Mouse (Mus musculus): ENCODE measurements at regions not wholly inside any gene's neighbourhood (a gene's known extent, or its start where the extent isn't known, plus 50 kb on each side); places are given as distances from the start of the nearest gene placed in this dataset.

DNA sequence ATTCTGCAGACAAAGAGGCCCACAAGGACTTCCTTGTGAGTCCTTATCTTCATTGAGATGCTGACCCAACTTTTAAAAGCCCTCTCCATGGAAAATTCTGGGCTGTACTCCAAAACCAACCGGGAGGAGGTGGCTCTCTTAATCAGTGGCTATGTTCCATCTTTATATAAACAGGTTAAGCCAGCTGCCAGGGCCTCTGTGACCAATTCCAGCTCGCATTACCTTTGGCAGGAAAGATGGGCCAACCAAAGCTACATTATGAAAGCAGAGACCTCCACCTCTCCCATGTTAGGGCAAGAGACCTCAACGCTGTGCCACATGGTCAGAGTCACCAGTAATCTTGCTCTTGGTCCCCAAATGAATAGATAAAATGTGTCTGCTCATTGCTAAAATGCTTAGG is 192.0 kb upstream of the Cited2 start:
- DNase-seq: no peak

DNA sequence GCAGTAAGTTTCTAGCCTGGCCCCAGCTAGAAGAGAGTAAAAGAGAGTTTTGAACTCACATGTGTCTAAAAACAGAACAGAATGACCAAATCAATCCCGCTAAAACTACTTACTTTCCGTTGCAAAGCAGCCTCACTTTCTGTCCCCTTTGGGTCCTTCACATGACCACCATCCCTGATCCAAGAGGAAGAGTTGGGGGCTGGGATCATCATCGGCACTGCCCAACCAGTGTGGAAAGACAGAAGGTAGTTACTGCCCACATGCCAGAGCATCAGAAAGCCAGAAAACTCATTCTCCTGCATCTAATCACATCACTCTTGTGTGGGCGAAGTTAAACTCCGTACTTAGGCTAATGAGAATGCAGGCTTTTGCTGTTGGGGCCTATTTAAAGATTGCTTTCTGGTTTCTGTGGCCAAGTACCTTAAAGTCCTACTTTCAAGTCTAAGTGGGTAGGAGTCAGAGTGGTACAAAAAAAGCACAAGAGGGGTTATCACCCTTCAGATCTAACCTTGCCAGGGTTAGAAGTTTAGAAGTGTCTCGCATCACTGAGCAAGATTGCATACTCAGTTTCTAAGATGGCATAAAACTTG is 184.0 kb upstream of the Cited2 start:
- no peak for DNase-seq

DNA sequence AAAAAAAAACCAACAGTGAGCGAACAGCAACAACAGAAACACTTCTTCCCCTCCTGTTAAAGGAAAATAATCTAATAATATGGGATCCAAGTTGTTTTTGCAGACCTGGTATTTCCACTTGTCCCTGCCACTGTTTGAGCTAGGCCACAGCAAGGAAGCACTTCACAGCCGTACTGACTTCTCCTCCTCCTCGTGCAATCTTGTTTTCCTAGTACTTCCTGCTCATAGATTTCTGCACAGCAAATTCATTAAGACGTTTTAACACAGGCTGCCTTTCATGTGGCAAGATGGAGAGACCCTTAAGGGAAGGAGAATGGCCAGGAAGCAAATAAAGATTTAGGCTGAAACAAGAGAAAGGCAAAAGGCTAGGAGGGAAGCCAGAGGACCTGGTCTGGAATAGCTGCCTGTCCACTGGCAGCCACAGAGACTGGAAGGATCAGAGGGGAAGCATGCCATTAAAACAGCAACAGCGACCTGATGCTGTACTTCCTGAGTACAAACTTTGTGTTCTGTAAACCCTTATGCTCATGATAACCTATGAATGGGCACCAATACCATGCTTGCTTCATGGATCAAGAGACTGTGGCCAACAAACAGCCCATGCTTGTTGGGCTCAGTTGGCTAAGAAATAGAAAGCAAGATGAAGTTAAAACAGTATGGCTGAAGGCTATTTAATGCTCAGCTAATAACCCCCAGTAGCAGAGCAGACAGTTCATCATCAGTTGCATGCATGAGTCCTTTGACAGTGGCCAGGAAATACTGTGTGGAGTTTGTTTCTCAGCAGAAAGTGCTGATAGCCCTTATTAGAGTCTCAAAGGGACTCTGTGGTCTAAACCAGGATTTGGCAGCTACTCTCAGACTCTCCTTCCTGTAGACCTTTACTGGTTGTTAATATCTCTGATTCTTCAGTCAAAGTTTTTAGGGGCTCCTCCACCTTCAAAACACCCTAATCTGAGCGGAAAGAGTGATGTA is 182.3 kb upstream of the Cited2 start:
- no peak for DNase-seq

DNA sequence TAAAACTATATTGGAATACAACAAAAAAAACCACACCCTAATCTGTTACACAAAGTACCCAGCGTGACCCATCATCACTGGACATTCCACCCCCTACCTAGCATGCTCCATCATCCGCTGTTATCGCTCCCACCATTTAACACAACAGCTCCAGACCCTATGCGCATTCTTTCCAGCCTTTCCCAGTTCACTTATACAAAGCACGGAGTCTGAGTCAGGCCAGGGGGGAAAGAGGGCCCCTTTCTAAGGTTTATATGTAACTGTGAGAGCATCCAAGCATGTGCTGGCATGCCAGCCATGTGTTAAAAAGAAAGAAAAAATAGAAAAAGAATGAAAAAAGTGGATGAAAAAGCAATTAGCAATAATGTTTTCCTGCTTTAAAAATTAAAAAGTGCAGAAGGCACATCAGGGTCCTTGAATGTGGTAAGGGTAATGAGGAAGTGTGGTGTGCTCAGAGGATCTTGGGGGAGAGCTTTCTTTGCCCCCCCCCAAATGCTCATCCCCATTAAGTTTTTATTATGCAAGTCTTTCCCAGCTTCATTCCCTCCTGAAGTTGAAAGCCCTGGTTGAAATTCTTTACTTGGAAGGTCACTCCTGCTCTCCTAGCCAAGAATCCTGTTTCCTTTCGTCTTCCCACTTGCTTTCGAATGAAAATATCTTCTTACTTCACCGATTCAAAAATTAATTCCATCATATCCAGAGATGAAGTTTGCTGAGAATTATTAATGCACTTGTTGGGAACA is 180.7 kb upstream of the Cited2 start:
- no peak for DNase-seq

DNA sequence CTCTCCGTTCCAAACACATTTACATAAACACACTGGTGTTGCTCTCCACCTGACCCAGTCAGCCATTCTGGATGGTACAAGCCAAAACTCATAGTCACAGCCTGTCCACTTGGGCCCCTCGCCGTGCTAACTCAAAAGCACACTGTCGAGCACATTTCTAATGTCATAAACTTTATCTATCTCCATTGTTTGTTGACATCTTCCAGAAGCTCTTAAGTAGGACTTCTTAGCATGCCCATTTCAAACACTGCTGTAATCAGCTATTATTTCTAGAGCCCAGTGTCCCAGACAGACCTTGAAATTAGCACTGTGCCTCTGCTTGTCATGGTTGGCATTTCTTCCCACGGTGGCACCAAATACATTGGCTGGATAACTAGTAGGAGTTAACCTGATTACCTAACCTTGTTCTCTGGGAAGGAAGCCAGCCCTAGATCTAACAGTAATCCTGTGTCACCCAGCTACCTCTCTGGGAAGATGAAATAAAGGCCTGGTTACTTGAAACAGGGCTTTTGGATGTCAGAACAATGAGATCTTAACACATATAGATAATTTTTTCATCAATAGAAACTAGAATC is 180.1 kb upstream of the Cited2 start:
- no peak for DNase-seq

DNA sequence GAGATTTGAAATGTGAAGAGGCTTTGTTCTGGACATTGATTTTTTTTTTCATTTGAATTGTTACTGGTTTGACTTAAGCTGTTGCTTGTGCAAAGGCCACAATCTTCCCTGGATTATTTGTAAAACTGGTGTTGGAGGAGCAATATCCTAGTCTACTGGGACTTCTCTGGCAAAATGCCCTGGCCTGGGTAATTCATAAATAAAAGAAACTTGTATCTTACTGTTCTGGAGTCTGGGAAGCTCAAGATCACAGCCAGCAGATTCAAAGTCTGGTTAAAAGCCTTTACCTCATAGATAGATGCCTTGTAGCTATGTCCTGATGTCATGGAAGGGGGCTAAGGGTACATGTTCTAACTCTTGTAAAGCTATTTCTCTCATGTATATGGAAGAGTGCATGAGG is 177.7 kb upstream of the Cited2 start:
- DNase-seq: no peak

DNA sequence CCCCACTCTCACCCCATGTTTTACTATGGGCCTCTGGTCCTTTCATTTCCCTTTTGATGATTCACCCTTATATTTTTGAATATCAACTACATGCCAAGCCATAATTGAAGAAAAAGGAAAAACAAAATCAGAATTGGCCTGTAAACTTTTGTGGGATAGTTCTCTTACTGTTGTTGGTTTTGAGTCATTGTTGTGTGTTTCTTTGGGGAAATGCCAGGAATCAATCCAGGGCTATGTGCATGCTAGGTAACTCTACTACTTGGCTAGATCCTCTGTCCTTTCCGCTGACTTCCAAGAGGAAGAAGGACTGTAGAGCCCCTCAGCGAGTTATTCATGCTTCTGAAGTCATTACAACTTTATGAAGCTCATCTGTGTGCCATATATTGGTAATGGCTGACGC is 175.0 kb upstream of the Cited2 start:
- no peak for DNase-seq

DNA sequence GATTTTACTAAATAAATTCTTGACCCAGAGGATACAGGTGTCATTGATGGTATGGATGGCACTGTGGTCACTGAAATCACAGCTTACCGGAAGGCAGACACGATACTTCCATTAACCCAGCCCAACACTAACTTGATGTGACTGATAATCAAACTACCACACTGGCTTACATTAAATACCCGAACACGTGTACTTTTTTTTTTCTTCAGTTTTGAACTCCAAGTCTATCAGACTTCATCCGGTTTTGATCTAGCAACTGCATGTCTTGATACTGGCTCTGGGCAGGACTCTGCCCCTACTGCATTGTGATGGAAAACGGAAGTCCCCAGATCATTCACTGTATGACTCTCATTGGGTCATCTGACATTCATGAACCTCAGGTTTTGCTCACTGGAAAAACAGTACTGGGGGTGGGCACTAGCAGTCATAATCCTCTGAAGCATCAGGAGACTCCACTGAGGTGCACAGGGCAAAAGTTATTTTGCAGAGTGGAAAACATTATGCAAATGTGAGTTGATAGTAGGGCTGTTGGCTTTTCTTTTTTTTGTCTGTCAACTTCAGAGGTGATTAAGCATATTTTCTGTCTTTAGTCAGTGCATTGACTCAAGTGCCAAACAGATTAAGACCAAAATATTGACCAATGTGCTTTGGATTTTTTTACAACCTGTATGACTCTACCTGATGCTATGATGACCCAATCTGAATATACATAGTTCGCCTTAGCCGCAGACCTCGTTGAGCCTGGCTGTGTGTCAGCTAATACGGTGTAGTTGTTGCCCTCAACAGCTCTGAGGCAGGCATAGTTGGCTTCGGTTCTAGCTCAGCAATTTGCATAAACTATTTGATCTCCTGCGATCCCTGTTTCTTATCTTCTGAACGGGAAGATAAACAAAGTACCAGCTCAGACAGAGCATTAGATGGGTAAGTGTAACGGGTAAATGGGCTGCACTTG is 174.1 kb upstream of the Cited2 start:
- DNase-seq: no peak

DNA sequence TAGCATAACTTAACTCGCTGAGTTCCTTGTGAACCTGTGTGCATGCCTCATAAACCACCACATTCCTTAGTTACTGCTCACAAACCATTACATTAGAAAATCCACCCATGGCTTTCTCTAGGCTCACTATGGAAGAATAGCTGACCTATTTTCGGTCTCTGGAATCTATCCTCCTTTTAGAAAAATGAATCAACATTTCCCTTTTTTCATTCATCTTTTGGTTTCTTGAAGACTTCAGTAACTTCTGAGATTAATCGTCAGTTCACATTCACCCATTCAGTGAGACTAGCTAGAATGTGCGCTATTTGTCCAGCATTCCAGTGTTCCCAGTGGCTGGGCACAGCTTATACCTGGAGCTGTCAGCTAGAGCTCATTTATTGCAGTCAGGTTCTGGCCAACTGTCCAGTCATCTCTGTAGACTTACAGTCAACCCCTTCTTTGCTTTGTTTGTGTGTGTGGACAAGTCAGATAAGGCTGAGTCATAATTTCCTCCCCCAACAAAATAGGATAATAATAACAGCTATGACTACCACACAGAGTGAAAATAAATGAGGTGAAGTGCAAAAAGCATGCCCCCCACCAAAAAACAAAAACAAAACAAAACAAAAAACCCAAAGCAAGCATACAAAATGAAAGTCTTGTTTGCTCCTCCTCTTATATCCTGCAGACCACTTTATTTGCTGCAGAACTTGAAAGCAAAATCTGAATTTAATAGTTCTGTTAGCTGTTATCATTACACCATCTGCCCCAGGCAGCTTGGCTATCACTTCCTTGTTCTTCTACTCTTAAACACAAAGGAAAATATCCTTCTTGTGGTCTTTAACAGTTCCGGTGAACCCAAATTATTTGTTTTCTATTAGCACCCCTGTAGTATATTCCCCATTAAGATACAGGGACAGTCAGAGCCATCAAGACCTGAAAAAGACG is 173.0 kb upstream of the Cited2 start:
- DNase-seq: no peak

DNA sequence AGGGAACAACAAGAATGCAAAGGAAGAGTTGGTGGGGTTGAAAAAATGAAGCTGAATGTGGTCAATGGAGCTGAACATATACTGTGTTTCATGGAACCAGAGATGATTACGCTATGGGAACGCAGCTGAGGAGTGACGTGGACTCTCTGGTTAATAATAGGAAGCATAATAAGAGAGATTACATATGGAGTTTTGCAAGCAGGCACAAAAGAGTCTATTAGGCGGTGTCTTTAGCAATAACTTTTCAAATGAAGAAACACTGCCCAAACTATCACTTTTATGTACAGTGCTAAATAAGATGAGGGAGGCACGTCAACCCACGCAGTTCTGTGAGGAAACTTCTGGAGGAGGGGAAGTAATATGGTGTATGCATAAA is 172.4 kb upstream of the Cited2 start:
- DNase-seq: no peak

DNA sequence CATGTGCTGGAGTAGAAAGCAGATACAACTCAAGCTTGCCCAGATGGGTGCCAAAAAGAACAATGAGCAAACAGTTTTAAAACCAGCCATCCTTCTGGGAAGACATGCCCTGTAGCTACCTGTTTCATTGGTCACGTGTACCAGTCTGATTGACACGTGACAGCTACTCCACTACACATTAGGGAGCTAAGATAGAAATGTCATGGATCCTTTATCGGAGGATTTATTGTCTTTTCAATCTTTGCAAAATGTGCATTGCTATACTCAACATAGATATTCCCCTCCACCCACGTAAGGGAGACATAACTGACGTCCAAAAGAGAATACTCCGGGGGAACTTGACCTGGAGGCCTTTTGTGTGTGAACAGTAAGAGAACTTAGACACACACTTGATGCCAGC is 171.1 kb upstream of the Cited2 start:
- DNase-seq: no peak

DNA sequence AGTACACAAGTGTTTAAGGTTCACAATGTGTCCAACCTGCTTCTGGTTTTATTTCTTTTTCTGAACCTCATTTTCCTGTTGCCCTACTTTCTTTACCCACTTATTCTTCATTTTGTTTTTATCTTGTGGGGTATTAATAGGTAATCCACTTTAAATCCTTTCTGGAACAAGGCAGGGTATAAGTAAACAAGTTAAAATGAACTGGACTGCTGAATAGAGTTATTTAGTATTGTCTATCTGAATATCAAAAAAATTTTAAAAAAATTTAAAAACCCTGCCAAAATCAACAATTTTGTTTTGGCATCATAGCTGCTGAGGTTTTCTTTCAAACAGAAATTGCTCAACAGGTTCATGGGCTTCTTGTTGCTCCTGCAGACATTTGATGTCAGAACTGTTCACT is 170.7 kb upstream of the Cited2 start:
- no peak for DNase-seq

DNA sequence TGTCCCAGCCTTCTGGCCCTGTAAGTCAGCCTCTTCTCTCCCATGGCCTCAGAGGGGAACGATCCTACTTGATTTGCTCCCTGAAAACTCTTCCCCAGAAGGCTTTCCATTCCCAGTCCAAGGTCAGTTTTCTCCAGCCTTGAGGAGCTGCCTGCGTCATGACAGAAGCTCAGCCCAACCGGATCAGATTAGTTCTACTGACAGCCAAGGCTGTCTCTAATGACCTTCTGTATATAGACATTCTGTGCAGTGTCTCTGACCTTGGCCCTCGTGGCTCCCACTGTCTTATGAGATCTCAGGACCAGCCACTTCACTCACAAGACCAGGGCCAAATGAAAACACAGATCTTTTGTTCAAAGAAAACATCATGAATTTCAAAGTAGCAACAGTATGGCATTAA is 166.6 kb upstream of the Cited2 start:
- no peak for DNase-seq

DNA sequence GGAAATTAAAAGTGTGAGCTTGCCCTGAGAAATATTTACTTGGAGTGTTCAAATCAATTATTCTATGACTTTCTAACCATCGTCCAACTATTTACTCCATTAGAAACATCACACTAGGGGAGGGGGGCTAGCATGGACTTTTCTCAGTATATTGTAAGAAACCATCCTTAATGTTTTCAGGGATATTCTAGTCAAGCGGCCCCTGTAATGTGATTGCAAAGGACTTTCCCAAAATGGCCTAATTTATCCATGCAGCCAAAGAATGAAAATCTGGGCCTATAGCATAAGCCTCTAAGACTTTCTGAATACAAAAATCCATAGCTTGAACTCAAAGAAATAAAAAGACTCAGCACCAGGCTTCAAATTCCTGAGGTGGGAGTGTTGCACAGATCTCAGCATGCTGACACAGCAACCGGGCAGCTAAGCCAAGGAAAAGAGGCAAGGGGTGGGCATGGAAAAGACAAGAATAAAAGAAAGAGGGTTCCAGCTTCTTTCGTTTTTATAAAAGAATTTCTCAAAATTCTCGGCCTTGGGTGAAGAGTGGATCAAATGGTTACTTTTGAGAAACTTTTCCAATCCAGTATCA is 163.6 kb upstream of the Cited2 start:
- DNase-seq: no peak

DNA sequence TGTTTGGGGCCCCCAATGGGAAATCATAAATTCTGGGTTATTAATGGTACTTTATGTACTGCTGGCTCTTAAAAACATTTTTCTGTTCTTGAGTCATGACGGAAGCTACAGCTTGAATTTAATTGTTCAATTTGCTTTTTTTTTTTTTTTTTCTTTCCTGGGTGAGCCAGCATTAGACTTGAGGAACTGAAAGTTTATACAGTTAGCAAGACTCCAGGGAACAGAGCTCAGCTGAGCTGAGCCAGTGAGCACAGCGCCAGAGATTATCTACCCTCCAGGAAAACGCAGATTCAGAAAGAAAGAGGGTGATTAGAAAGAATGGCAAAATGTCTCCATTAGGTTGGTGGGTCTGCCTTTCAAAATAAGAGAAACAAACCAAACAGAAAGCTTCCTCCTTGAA is 163.0 kb upstream of the Cited2 start:
- no peak for DNase-seq

DNA sequence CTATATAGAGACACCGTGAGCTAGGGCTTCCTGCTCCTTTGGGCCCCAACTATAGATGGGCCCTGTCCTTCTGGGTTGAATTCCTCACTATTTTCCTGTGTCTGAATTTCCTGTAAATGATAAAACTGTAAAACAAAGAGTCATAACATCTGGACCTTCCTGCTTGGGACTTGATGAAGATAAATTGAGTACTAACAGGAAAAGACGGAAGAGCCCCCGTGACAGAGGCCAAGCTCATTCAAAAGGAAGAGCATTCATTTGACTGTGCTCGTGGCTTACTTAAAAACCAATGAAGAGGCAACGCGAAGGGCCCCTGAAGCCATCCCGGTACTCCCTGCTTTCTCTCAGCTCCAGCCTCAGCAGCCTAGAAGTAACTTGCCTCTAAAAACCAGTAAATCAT is 161.6 kb upstream of the Cited2 start:
- no peak for DNase-seq

DNA sequence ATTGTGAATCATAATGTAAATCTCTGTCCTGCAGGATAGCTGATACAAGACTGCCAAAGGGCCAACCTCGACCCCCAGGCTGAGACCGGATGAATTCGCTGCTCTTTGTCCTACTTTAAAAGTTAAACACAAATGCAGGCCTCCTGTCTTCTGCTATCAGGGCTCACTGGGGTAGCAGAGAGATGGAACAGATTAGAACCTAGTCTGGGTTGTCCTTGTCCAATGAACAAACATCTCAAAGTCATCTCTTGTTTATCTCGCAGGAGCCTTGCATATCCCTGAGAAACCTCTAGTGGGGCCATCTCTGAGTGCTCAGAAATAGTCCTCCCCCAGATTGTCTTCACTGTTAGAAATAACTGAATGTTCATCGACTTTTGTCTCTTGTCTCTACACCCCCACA is 161.0 kb upstream of the Cited2 start:
- no peak for DNase-seq

DNA sequence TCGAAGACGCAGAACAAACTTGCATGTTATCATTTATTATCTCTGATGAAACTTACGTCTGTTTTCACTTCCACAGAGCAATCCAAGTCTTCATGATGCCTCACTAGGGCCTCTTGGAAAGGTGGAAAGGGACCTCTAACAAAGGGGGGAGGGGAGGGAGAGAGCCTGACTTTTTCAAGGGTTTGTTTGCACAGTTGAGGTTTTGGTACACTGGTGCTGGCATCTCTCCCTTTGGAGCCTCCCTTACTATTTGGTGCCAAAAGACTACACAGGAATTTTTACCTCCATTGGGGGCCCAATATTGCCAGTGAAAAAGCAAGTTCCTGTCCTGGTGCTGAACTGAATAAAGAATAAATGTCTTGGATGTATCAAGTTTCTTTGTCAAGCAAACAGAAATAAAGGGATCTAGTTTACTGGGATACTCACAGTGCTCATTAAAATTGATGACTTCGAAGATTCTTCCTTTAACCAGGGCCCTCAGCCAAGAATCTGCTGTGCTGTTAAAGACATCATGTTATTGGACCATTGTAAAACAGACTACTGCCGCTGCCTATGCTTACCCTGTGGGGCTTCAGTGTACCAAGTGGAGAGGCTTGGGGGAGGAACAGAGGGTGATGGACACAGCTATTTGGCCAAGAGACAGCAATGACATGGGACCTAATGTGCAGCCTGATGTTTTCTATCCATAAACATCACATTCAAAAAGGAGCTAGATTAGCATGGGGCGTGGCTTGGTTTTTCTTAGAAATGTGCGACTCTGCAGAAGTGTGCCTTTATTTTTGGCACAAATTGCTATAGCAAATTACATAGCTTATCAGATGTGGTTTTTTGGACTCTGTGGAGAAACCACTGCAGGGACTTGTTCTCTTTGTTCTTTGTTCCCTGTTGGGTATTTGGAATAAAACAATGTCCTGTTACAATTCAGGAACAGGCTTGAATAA is 160.3 kb upstream of the Cited2 start:
- DNase-seq: no peak

DNA sequence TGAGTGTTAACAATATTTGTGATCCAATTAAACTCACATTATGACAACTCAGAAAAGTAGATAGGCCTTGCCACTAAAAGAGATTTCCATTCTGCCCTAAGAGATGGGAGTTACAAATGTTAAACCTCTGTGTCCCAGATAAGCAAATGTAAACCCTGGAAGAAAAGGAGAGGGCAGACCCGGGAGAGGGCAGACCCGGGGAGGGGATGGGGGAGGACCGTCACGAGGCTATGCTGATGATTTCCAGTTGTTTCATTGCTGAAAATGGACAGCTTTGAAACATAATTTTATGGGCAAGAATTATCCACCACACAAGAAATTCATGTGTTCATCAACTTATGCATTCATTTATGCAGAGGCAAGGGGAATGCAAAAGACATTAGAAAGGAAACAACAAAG is 159.7 kb upstream of the Cited2 start:
- DNase-seq: no peak
